Mouse (Mus musculus): ENCODE data around the gene Doc2g.

Gene Doc2g

DNA sequence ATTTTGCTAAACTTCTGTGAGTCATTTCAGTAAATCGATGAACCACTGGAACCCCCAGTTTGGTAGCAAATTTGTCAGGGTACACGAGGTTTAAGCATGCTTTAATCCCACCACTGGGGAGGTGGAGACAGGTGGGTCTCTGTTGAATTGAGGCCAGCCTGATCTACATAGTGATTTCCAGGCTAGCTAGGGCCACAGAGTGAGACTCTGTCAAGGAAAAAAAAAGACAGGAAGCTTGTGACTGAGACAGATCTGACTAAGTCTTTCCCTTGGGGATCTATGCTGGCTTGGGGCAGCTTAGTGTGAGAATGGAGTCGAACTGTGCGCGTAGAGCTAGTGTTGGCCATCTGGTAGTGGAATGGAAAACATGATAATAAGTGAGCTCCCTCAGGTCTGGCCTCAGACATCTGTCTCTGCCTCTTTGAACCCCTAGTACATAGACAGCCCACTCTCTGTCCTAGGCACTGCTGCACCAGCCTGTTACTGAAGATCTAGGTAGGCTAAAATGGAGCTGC is 49.5 kb downstream of the Doc2g start:
- DNase-seq (ENCODE audit: low spot score), result no peak

DNA sequence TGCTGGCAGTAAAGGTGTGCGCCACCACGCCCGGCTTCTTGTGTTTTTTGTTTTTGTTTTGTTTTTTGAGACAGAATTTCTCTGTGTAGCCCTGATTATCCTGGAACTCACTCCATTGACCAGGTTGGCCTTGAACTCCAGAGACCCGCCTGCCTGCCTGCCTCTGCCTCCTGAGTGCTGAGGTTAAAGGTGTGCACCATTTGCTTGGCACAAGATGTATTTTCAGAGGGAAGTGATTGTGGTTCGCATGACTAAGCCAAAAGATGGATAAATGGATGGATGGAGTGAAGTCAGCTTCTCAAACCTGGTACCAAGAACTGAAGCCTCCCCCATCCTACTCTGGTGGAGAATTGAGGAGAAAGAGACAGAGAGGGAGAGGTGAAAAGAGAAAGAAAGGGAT is 51.5 kb downstream of the Doc2g start:
- DNase-seq (ENCODE audit: low spot score), result no peak

DNA sequence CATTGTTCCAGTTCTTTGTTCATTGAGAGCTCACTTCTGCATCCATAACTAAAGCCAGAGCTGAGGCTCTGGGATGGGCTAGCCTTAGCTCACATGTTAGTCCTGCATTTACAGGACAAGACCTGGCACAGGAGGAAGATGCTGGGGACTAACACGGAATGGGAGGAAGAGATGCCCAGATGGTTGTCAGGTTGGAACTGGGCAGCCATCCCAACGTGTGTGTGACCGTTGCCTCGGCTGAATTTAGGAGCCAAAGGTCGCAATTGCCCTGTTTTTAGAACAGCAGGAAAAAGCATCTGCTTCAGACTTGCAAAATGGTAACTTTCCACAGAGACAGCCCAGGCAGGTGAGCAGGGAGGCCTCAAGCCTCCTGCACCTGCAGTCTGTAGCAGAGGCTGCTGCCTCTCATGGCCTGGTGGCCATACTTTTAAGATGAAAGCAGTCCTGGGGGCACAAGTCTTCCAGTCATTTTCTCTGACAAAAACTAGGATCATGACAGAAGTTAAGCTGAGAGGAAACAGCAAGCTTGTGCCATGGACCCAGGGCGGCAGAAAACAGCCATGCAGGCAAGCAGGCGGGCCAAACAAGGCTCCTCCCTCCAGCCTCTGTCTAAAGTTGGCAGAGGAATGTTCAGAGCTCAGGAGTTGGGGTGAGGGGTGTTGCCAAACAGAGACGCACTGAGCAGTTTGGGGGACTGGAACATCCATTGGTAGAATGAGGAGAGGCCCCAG is 52.3 kb downstream of the Doc2g start:
- no peak for DNase-seq (ENCODE audit: low spot score)

DNA sequence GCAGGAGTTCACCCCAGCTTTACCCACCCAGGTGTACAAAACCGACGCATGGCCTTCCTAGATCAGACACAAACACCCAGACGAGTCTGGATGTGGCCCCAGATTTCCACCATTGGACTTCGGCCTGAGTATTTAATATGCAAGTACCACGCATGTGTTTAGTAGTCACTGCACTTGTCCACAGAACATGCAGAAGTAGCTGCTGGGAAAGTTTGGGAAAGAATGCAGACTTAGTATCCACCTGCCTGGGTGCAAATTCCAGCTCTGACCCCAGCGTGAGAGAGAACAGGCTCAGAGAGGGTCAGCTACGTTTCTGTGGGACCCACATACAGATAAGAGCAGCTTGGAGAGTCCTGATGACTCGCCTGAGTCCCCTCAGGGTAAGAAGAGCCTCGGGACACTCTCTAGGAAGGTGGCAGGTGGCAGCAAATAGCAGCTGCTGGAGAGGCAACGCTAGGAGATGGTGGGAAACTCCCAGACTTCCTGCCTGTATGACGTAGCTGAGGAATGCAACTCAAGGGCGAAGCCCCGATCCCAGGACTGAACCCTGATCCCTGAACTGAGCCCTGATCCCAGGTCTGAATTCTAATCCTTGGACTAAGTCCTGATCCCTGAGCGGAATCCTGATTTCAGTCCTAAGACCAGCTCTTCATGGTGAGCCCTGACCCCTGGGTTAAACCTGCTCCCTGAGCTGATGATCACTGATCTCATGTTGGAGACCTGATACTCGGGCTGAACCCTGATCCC is 53.0 kb downstream of the Doc2g start:
- no peak for DNase-seq (ENCODE audit: low spot score)
